Mouse (Mus musculus) forebrain, embryonic 11.5 days (tissue): ENCODE data around the gene Cdk1. TPM values are rescaled to one million over a fixed set of nuclear protein-coding genes. Genes with fewer than 3 reads are reported as not detected.

Experiments
- ATAC-seq: fragments of 200-750 bp; cut with Nextera tagmentation; replicated peaks from 2 replicates; pipeline ENCODE4 v1.8.0; 2017; ENCODE audit warnings: moderate TSS enrichment; ENCODE audit not compliant: low FRiP score
- DNase-seq: peaks from one replicate; pipeline ENCODE4 v3.0.0-alpha.2; 2017; ENCODE audit warnings: low spot score
- H3K27ac ChIP-seq: fragments of 300-500 bp; sonication (generic); 2 replicates; pipeline ENCODE4 v1.5.1; 2014; ENCODE audit warnings: low read depth, low read length
- H3K27me3 ChIP-seq: fragments of 300-500 bp; sonication (generic); 2 replicates; pipeline ENCODE4 v1.6.1; 2014; ENCODE audit warnings: mild to moderate bottlenecking, low read length, mixed read lengths; ENCODE audit not compliant: control insufficient read depth, insufficient read depth
- H3K36me3 ChIP-seq: fragments of 300-500 bp; sonication (generic); 2 replicates; pipeline ENCODE4 v1.6.1; 2014; ENCODE audit warnings: mild to moderate bottlenecking, low read length, moderate library complexity, mixed read lengths; ENCODE audit not compliant: control insufficient read depth, insufficient read depth
- H3K4me1 ChIP-seq: fragments of 300-500 bp; sonication (generic); replicated peaks from 2 replicates; pipeline ENCODE4 v1.6.1; 2014; ENCODE audit warnings: low read length, mixed read lengths; ENCODE audit not compliant: control insufficient read depth, insufficient read depth
- H3K4me2 ChIP-seq: fragments of 300-500 bp; sonication (generic); 2 replicates; pipeline ENCODE4 v1.6.1; 2014; ENCODE audit warnings: low read depth, mild to moderate bottlenecking, low read length, moderate library complexity, mixed read lengths; ENCODE audit not compliant: severe bottlenecking
- H3K4me3 ChIP-seq: fragments of 300-500 bp; sonication (generic); 2 replicates; pipeline ENCODE4 v1.5.1; 2014; ENCODE audit warnings: low read depth, low read length
- H3K9ac ChIP-seq: fragments of 300-500 bp; sonication (generic); 2 replicates; pipeline ENCODE4 v1.6.1; 2014; ENCODE audit warnings: low read length
- H3K9me3 ChIP-seq: fragments of 300-500 bp; sonication (generic); 2 replicates; pipeline ENCODE4 v1.6.1; 2016; ENCODE audit warnings: low read length, mixed read lengths; ENCODE audit not compliant: control insufficient read depth
- WGBS: fragments of 180-500 bp; shearing (Covaris S2); extraction: QIAGEN DNeasy Blood & Tissue Kit; methylation state at CpG from one replicate; pipeline ENCODE4 v1.1.7; 2014; 5-methylcytosine and 5-hydroxymethylcytosine counted together
- polyA plus RNA-seq: library from polyadenylated mRNA; unstranded; fragments of >200 nt; fragmentation: Nextera tagmentation; extraction: Ambion mirVana; gene quantifications from 2 replicates; pipeline ENCODE4 v1.2.1, GENCODE M21; 2014

Gene Cdk1
- polyA plus RNA-seq = 446 and 479 TPM in 2 replicates

DNA sequence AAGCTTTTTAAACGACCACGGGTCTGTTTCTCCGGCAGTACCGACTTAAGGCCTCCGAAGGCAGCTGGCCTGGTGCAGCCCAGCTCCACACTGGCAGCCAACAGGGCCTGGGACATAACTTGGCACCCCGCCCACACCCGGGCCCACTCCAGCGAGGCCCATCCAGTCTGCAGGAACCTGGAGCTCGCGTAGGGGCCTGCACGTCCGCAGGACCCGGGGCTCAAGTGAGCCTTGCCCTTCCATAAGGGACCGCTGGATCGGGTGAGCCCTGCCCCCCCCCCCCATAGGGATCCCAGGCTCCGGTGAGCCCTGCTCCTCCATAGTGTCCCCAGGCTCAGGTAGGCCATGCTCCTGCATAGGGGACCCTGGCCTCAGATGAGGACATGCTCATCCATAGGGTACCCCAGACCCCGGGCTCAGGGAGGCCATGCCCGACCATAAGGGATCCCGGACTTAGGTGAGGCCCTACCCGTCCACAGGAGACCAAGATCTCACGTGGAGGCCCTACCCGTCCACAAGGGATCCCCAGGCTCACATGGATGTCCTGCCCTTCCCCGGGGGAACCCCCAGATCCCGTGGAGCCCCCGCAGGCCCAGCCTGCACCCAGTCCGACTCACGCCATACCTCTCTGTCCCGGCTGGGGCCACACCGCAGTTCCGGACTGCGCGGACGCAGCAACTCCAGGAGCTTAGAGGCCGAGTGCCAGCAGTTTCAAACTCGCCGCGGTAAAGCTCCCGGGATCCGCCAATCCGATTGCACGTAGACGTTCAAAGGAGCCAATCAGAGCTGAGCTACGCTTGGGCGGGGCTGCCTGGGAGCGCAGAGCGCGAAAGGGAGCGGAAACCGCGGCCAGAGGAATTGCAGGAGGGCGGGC, at the start of gene Cdk1:
Gene Cdk1, minus strand, starts transcription at position 727 of the 874 bp plus-strand sequence.
- peak within 1 kb of the TSS; percentile 70 for H3K27ac ChIP-seq
- H3K36me3 ChIP-seq = peaks cover 16% of the 10 kb centered on the region
- WGBS = under 1% methylated on average over 51 of the region's 51 CpGs
- peak within 1 kb of the TSS; percentile 92 for H3K4me3 ChIP-seq
- H3K9me3 ChIP-seq = no peaks in the 10 kb centered on the region
- DNase-seq (peak; percentile 96), ATAC-seq (peak; percentile 97)
- peak within 1 kb of the TSS; percentile 86 for H3K4me2 ChIP-seq
- H3K27me3 ChIP-seq = no peaks in the 10 kb centered on the region
- peaks cover 16% of the 10 kb centered on the region for H3K4me1 ChIP-seq
- H3K9ac ChIP-seq = peak within 1 kb of the TSS; percentile 98

DNA sequence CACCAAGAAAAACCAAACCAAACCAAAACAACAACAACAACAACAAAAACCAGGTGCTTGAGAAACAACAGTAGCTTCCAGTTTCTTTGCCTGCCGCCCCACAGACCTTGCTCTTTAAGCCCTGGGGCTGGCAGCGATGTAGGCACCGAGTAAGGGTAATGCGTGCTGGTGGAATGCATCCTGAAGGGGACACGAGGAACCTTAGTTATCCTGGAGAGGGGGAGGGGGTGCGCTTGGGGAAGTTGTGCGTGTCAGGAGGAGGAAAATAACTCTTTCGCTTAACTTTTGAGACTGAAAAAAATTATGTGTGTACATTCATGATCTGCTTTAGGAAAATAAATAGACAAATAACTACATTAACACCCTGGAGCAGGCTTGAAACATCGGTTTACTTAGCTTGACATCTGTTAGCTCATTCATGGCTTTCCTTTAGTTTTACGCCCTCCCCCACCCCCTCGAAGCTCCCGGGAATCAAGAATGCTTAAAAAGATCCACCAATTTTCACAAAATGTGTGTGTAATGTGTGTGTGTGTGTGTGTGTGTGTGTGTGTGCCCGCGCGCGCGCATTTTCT, 47.2 kb upstream of the Cdk1 start:
- Histone ChIP-seq H3K9ac (no peak overlapping the region; the same call in 1 of the 2 replicates), H3K36me3 (no peaks in the 10 kb centered on the region)
- 4% methylated on average over 17 of the region's 17 CpGs for WGBS

DNA sequence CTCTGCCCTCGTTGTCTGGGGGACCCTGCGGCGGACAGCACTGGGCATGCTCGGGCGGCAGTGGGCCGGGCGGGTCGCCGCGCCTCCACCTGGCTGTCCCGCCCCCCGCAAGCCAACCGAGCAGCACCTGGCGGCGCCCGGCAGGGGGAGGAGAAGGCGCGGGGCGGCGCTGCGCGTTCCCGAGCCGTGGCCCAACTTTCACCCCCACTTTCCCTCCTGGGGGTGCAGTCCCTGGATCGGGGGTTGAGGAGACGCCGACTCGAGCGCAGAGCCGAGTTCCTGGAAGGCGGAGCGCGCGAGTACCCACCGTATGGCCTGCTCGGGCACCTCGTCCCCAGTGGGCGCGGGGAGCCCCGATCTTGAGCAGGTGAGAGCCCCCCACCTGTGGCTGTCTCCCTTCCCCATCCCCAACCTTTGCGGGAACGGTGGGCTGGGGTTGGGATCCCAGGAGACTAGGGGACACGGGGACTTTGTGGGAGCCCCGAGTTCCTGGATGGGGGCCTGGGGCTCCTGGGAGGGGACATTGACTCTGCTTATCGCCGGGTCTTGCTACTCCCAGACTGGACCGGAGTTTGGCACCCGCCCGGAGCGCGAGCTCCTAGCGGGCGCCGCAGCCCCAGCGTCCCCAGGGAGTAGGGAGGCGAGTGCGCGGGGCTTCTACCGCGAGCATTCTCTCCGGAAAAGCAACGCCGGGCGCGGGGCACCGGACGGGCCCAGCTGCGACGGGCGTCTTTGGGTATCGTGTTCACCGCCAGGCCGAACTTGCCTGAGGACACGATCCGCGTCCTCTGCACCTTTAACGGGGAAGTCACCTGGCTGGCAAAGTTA, 46.2 kb upstream of the Cdk1 start, which contains the start of gene Ank3:
Gene Ank3, plus strand, starts transcription at position 11 of the 828 bp plus-strand sequence.
- H3K4me1 ChIP-seq = peaks cover 14% of the 10 kb centered on the region
- no peaks in the 10 kb centered on the region for H3K36me3 ChIP-seq
- under 1% methylated on average over 77 of the region's 77 CpGs for WGBS
- DNase-seq (peak; percentile 67), ATAC-seq (peak; percentile 58)
- peak within 1 kb of the TSS; percentile 48 for H3K9ac ChIP-seq
- H3K27ac ChIP-seq = no peak within 1 kb of the TSS
- peaks cover 36% of the 10 kb centered on the region for H3K27me3 ChIP-seq
- H3K9me3 ChIP-seq = no peaks in the 10 kb centered on the region
- peak within 1 kb of the TSS; percentile 56 for H3K4me3 ChIP-seq
- peak within 1 kb of the TSS; percentile 99 for H3K4me2 ChIP-seq

More for the DNA sequence above, 47.2 kb upstream of the Cdk1 start:
- Histone ChIP-seq H3K4me1 (peaks cover 14% of the 10 kb centered on the region), H3K27me3 (peaks cover 36% of the 10 kb centered on the region), H3K27ac (no peak overlapping the region), H3K9me3 (no peaks in the 10 kb centered on the region), H3K4me2 (peak overlapping the region; percentile 99), H3K4me3 (peak overlapping the region; percentile 56)
- ATAC-seq (no peak), DNase-seq (peak; percentile 61)

DNA sequence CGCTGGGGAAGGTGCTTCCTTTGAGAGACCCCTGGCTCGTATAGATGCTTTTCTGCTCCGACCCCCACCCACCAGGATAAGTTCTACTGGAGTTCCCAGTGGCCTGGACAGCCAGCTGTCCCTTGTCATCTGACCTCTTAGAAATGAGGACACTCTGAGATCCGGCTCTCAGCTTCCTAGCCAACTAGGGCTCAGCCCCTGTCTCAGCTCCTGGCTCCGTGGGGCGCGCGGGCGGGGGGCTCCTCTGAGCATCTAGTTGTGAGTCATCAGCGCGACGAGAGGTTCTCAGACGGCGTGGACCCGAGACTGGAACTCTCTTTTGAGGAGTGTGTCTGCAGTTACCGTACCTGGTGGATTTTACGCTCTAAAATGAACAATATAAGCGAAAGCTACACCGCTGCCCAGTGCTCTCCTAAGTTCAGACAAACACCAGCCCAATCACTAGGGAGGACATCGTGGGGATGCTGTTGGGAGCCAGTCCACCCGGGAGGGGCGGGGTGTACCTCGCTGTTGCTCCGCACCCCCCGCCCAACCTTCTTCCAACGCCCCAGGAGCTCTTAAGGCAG, 45.5 kb upstream of the Cdk1 start:
- H3K4me2 ChIP-seq = peak overlapping the region; percentile 99
- ATAC-seq = peak; percentile 45; the same call in 1 of the 2 replicates
- H3K9ac ChIP-seq = peak overlapping the region; percentile 48; the same call in 1 of the 2 replicates
- H3K4me3 ChIP-seq = peak overlapping the region; percentile 56
- H3K4me1 ChIP-seq = peaks cover 14% of the 10 kb centered on the region
- no peaks in the 10 kb centered on the region for H3K9me3 ChIP-seq
- no peak overlapping the region for H3K27ac ChIP-seq
- no peaks in the 10 kb centered on the region for H3K36me3 ChIP-seq
- DNase-seq = peak; percentile 60
- WGBS = under 1% methylated on average over 26 of the region's 26 CpGs
- peaks cover 36% of the 10 kb centered on the region for H3K27me3 ChIP-seq

DNA sequence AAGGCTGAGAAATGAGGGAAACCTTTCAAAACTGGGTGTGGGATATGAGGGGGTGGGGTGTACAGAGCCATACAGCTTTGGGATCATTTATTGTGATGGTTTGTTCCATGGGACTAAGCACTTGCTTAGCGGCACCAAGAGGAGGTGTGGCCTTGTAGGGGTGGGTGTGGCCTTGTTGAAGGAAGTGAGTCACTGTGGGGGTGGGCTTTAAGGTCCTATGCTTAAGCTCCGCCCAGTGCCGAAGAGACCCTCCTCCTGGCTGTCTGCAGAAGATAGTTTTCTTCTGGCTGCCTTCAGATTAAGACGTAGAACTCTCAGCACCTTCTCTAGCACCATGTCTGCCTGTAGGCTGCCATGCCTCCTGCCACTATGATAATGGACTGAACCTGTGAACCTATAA, 36.8 kb upstream of the Cdk1 start:
- Histone ChIP-seq H3K9ac (no peak overlapping the region), H3K36me3 (no peaks in the 10 kb centered on the region), H3K27ac (no peak overlapping the region), H3K27me3 (no peaks in the 10 kb centered on the region), H3K9me3 (no peaks in the 10 kb centered on the region), H3K4me2 (no peak overlapping the region), H3K4me1 (no peaks in the 10 kb centered on the region), H3K4me3 (no peak overlapping the region)
- WGBS = 90% methylated on average over 4 of the region's 4 CpGs
- ATAC-seq = no peak
- DNase-seq = no peak

DNA sequence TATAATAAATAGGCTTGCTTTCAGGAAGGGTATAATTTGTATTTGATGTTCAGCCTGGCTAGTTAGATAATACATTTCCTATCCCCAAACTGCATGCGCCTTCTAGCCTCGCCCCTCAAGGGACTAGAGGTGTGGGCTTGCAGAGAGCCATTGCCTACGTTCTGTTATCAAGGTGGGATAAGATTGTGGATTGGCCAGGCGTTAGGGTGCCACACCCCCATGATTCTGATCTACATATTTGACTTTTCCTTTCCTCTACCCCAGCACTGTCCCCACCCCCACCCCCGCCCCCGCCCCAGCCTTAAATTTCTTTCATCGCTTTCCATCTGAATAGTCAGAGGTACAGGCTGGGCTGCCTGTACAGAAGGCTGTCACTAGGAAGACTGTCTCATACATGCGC, 34.0 kb upstream of the Cdk1 start:
- Histone ChIP-seq H3K27me3 (no peaks in the 10 kb centered on the region), H3K27ac (no peak overlapping the region), H3K4me1 (no peaks in the 10 kb centered on the region), H3K36me3 (no peaks in the 10 kb centered on the region), H3K9me3 (no peaks in the 10 kb centered on the region), H3K4me3 (no peak overlapping the region), H3K9ac (no peak overlapping the region), H3K4me2 (no peak overlapping the region)
- ATAC-seq (no peak), DNase-seq (no peak)
- 83% methylated on average over 8 of the region's 8 CpGs for WGBS

DNA sequence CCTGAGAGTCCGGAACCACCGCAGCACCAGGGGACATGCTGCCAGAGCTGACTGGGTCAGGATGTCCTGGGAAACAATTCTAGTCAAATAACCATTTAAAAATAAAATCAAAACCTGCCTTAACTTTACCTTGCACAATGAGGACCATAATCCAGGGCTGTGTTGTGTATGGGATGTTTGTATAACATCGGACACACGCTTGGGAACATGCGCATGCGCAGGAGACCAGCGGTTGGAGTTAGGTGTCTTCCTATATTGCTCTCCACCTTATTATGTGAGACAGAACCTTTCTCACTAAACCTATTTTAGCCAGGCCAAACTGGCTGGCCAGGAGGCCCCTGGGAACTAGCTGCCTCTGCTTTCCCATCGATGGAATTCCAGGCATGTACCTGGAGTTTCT, 32.4 kb upstream of the Cdk1 start:
- Histone ChIP-seq H3K4me2 (no peak overlapping the region), H3K4me3 (no peak overlapping the region), H3K9ac (no peak overlapping the region), H3K36me3 (no peaks in the 10 kb centered on the region), H3K27me3 (no peaks in the 10 kb centered on the region), H3K27ac (no peak overlapping the region), H3K4me1 (no peaks in the 10 kb centered on the region), H3K9me3 (no peaks in the 10 kb centered on the region)
- WGBS = 92% methylated on average over 8 of the region's 8 CpGs
- ATAC-seq (no peak), DNase-seq (no peak)

DNA sequence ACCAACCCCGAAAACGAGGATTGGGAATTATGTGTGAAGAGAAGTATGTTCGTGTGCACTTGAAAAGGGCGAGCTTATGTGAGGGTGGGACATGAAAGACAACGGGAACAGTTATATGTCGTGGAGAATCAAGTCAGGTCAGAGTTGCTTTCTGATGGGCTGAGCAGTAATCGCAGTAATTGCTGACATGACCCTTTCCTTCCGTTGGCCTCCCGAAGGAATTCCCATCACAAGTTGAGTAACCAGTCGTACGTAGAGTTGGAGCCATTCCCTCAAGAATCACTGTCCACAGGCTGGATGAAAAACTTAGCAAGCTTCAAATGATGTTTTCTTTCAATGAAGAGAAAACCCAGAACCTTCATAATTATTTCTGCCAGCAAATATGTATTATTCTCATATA, 31.9 kb upstream of the Cdk1 start:
- Histone ChIP-seq H3K4me1 (no peaks in the 10 kb centered on the region), H3K27me3 (no peaks in the 10 kb centered on the region), H3K4me3 (no peak overlapping the region), H3K36me3 (no peaks in the 10 kb centered on the region), H3K9ac (no peak overlapping the region), H3K4me2 (no peak overlapping the region), H3K9me3 (no peaks in the 10 kb centered on the region), H3K27ac (no peak overlapping the region)
- WGBS = 84% methylated on average over 11 of the region's 11 CpGs
- ATAC-seq (no peak), DNase-seq (no peak)
